Mouse (Mus musculus): Measurements from ENCODE around the gene Atr. TPM values are rescaled to one million over a fixed set of nuclear protein-coding genes. Genes with fewer than 3 reads are reported as not detected.

Atr gene
- total RNA-seq (2023), result 10 to 100 TPM; 13.7 to 15.6 TPM

DNA sequence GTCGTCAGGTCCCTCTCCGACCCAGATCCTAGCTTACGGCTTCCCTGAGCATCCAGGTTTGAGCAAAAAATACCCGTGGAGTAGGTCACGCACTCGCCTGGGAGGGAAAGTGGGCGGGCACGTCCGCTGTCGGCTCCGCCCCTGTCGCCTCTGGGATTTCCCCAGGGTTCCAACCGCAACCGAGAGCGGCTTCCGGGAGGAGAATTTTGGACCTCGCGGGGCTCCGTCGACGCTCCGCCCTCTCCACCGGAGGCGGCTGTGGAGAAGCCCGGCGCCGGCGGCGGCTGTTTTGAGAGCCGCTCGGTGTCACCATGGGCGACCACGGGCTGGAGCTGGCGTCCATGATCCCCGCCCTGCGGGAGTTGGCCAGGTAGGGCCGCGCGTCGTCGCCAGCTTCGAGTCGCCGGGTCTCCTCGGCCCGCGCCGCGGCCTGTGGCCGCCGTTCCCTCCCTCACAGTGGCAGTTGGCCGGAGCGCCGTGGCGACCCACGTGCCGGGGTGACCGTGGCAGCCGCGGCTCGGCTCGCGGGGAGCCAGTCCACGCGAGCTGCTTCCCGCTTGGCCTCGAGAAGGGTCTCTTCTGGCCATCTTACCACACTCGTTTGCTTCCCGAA is at the start of gene Atr:
Gene Atr, plus strand, starts transcription at position 184 of the 613 bp plus-strand sequence.

GRCm38 (mm10) chr9:95844825-95845460 is 12.5 kb upstream of the Atr start, which contains the start of gene Pls1:
TSS of gene Pls1 (minus strand) at chr9:95845311.

GRCm38 (mm10) chr9:95954585-95955461 is 97.4 kb downstream of the Atr start, which contains the start of gene Xrn1:
TSS of gene Xrn1 (plus strand) at chr9:95954760.

Other genes starting within 250 kb of the Atr start
- 10 to 100 TPM in 1 of 2 experiments, 1 to 10 TPM in 1; 5.6 to 12.0 TPM for gene Pcolce2, start 220.0 kb upstream of the Atr start, total RNA-seq (2023)
- gene Trpc1, start 107.2 kb upstream of the Atr start, total RNA-seq (2023), result 1 to 10 TPM; 1.7 to 2.9 TPM
- gene Pls1, start 12.3 kb upstream of the Atr start, total RNA-seq (2023), result under 1 TPM; 0.13 to 0.61 TPM
- gene Xrn1, start 97.2 kb downstream of the Atr start, total RNA-seq (2023), result 10 to 100 TPM; 33.5 to 36.0 TPM

Measured in monocyte, adult 59 days (primary cell).